Mouse (Mus musculus) ovary, postnatal 36 days (tissue): ENCODE measurements around the gene Efs.
"Not testable (repeated sequence)": the region's sequence is repeated elsewhere in the genome, so short reads cannot be mapped to it uniquely, and the experiment has no call there.

Experiments
- DNase-seq: peaks from one replicate; pipeline ENCODE4 v3.0.0; 2022; ENCODE audit warnings: low spot score, mixed read lengths

The Efs gene

GRCm38 (mm10) chr14:54948781-54949180 lies 22.9 kb upstream of the Efs start:
- no peak for DNase-seq

GRCm38 (mm10) chr14:54947008-54947407 lies 21.1 kb upstream of the Efs start:
- not testable (repeated sequence) for DNase-seq

GRCm38 (mm10) chr14:54945975-54946704 lies 20.2 kb upstream of the Efs start:
- no peak for DNase-seq

DNA sequence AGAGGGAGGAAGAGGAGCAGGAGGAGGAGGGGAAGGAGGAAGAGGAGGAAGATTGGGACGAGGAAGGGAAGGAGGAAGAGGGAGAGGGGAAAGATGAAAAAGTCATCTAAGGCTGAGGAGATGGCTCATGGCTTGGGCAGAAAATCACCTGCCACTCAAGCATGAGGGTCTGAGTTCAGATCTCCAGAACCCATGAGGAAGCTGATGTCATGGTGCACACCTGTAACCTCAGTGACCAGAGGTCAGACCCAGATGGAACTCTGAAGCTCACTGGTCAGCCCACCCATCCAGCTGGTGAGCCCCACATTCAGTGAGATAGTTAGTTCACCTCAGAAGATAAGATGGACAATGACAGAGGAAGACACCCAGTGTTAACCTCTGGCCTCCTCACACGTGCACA lies 19.0 kb upstream of the Efs start:
- no peak for DNase-seq

GRCm38 (mm10) chr14:54943971-54944370 lies 18.0 kb upstream of the Efs start:
- DNase-seq, result no peak

GRCm38 (mm10) chr14:54942479-54942878 lies 16.6 kb upstream of the Efs start:
- no peak for DNase-seq

DNA sequence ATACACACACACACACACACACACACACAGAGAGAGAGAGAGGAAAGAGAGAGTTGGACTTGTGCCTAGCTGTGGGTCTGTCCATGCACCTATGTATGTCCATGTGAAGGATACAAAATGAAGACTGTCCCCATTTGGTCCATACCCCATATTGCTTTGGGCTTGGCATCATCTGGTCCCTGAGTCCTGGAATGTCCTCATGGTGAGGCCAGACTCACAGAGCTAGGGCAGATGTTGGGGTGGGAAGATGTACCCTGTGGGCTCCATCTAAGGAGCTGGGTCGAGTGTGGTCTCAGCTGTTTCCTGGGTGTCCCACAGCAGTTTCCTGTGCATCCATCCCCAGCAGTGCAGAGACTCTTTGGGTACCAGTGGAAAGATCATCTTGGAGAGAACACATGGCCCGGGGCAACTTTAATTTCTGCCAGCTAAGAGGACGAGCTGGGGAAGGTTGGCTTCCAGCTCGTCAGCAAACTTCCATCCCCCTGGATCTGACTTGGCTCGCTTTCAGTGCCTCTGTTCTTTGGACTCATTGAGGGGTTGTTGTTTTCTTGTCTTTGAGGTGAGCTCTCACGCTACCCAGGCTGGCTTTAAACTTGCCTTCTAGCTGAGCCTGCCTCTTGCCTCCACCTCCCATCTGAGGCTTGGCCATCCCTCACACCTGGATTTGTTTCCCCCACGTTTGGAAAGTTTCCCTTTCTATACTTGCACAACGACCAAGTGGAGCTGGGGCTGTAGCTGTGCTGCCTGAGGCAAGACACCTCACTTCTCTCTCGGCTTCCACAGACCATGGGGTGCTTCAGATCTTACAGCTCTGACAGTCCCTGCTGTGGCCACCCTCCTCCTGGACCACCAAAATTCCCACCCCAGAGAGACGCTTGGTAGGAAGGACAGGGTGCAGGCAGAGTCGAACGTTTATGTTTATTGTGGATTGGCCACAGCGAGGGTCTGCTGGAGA lies 15.4 kb upstream of the Efs start:
- DNase-seq, result no peak

GRCm38 (mm10) chr14:54940176-54940530 lies 14.2 kb upstream of the Efs start:
- DNase-seq, result no peak

GRCm38 (mm10) chr14:54939434-54940175 lies 13.7 kb upstream of the Efs start:
- peak; percentile 63 for DNase-seq

GRCm38 (mm10) chr14:54938431-54939219 lies 12.7 kb upstream of the Efs start:
- DNase-seq, result no peak

GRCm38 (mm10) chr14:54937361-54938182 lies 11.6 kb upstream of the Efs start:
- DNase-seq, result no peak

- no peak for DNase-seq
Observed at GRCm38 (mm10) chr14:54936831-54937160, 10.9 kb upstream of the Efs start.

- DNase-seq, result no peak
Observed at GRCm38 (mm10) chr14:54935904-54936830, 10.2 kb upstream of the Efs start, which contains the start of gene Cmtm5. Gene Cmtm5, plus strand, starts transcription at chr14:54936261.

DNA sequence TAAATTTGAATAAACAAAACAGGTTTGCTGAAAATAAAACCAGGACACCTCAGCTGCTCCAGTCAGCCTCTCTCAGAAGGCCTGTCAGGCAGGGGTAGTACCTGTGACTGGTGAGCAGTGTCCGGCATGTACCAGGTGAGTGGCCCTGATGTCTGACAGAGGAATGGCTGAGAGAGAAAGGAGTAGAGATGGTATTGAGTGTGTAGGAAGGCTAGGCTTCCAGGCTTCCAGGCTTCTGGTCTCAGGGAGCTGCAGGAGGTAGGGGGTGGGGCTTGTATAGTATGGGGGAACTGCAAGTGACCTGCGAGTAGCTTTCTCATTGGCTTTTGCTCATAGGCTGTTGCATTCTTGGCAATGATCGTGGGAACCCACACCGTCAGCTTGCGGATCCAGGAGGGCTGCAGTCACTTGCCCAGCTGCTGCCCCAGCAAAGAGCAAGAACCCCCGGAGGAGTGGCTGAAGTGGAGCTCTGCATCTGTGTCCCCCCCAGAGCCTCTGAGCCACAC lies 6.8 kb upstream of the Efs start, which contains the start of gene Il25:
Gene Il25, plus strand, starts transcription at position 51 of the 506 bp plus-strand sequence.
- DNase-seq, result no peak

GRCm38 (mm10) chr14:54930431-54930830 lies 4.5 kb upstream of the Efs start:
- no peak for DNase-seq

- DNase-seq, result no peak
Observed at GRCm38 (mm10) chr14:54929801-54930200, 3.9 kb upstream of the Efs start.

DNA sequence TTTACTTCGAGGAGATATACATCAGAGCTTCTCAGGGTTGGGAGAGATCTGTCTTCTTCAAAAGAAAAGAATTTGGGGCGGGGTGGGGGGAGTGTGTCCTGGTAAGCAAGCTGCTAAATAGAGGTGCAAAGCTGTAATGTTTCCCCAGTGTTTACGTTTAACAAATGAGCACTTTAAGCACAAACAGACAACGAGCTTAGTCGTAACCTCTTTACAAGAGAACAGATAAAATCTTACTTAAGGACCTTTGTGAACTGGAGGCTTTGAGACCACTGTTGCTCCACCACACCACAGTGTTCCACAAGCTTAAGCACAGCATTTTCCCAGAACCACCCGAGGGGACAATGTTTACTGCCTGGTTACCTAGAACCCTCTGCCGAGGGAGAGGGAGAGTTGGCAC lies 1.4 kb upstream of the Efs start:
- no peak for DNase-seq

DNA sequence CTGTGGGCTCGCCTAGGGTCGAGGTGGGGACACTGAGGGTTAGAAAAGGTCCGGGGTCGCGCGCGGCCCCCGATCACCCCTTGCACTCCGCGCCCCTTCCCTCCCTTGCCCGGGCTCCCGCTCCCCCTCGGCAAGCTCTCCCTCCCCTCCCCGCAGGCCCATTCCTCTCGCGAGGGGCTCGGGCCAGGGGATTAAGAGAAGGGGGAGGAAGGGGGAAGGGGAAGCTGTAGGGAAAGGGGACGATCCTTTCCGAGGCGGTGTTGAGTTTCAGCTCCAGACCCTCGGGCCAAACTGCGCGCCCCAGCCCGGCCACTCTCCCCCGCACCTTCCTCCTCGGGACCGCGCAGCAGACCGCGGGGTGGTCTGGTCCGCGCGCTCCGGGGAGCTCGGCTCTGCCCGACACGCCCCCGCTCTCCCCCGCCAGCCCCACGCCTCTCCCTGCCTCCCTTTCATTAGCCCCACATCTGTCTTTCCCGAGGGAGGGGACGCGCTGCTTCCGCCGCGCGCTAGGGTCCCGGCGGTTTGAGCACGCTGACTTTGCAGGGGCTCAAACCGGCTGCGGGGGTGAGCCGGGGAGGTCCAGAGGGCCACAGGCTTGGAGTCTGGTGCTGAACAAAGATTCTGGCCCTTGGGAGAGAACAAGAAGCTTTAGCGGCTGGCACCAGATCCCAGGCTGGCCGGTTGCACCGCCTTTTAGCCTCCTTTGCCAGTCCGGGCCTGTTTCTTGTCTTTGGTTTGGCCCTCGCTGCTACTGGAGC lies 654 bp upstream of the Efs start:
- peak; percentile 66 for DNase-seq
